8 mouse cellular contexts compared by ENCODE assay signal in the genomic region with DNA sequence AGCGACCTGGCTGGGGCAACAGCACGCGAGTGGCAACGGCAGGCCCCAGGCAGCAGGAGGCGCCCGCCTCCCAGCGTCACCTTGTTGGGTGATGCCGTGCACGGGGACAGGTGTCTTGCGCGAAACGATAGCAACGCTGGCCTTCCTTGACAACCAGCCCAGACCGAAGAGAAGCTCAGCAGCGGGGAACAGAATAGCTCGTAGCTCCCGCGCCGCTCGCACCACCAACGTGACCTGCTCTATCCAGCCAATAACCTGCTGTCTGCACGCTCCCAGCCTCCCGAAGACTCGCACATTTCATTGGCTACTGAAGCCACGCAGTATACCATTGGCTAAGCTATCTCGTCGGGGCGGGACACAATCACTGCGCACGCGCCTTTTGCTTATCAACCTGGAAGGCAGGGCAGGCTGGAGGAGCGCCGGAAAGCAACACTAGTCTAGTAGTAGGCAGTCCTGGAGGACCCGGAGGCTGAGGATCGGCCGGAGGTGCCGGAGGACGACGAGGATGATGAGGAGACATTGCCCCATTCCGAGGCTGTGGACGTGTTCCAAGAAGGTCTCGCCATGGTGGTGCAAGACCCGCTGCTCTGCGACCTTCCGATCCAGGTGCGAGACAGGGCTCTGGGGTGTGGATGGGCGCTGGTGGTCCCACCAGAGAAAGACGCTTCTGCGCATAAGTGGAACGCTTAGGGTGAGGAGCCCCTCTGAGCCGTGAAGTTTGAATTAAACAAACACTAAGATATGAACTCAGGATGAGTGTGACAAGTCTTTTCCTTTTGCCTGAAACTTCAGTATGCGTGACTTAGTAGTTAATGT. TPM values are rescaled to one million over a fixed set of nuclear protein-coding genes. Genes with fewer than 3 reads are reported as not detected.
DNase-seq lines count a peak whose midpoint lies in the region; ATAC-seq and TF ChIP-seq lines count a peak whose summit lies in the region.

Gene Snrnp25, plus strand, starts transcription at position 358 of the 816 bp plus-strand sequence.

- peak; percentile 100 for ATAC-seq in forebrain, embryonic 15.5 days (replicated peaks)
- peak; percentile 97 for ATAC-seq in neutrophil, adult 5-6 weeks (ENCODE audit: extremely low read depth, insufficient number of reproducible peaks, low FRiP score, poor library complexity, severe bottlenecking)

- peak; percentile 35; the same call in 1 of the 2 replicates for TF ChIP-seq CTCF in lung, adult 2 months (IDR thresholded peaks at IDR 0.05; ENCODE audit: insufficient read depth, low read length)

- H3K9ac ChIP-seq in forebrain, embryonic 15.5 days (replicated peaks) = peak within 1 kb of the TSS; percentile 72

- no peaks in the 10 kb centered on the region for H3K9me3 ChIP-seq in forebrain, embryonic 15.5 days

- peak within 1 kb of the TSS; percentile 53 for H3K27ac ChIP-seq in forebrain, embryonic 15.5 days (replicated peaks)

- DNase-seq in ES-CJ7 (ENCODE audit: low read depth, low spot score) = peak; percentile 99
- DNase-seq in cerebellum, adult 11 months = peak; percentile 95
- DNase-seq in heart, postnatal 25 days (ENCODE audit: low spot score) = peak; percentile 95
- peak; percentile 92 to 98 for DNase-seq in layer of hippocampus, adult 18-20 months (ENCODE audit: low spot score in 2 of 2)
- DNase-seq in lung, adult 2 months = peak; percentile 90
- peak; percentile 96 to 97 for DNase-seq in thymus, adult 18-20 months

- WGBS in forebrain, embryonic 15.5 days = under 1% methylated on average over 52 of the region's 52 CpGs
- WGBS in lung, adult 2 months = under 1% methylated on average over 52 of the region's 52 CpGs

- TF ChIP-seq POLR2A in lung, adult 2 months (IDR thresholded peaks at IDR 0.05; ENCODE audit: borderline replicate concordance, extremely low read depth, low read depth, low read length) = peak; percentile 57; the same call in 1 of the 2 replicates

- H3K27me3 ChIP-seq in forebrain, embryonic 15.5 days = no peaks in the 10 kb centered on the region

- peak within 1 kb of the TSS; percentile 73 for H3K4me2 ChIP-seq in forebrain, embryonic 15.5 days (replicated peaks)

- peaks cover 11% of the 10 kb centered on the region for H3K4me1 ChIP-seq in forebrain, embryonic 15.5 days
- peaks cover 3% of the 10 kb centered on the region; the same call in 1 of the 2 replicates for H3K4me1 ChIP-seq in lung, adult 2 months (ENCODE audit: control insufficient read depth, insufficient read depth, low read length)

- peaks cover 15% of the 10 kb centered on the region; the same call in 1 of the 2 replicates for H3K36me3 ChIP-seq in forebrain, embryonic 15.5 days

- intact Hi-C loops in heart, postnatal 25 days (cut with DNase I) = loop anchor here (5.0 kb wide), 1 partner anchor 37 kb away; no protein-coding TSS in a partner anchor

- H3K4me3 ChIP-seq in forebrain, embryonic 15.5 days = peak within 1 kb of the TSS; percentile 65
- H3K4me3 ChIP-seq in lung, adult 2 months (replicated peaks; ENCODE audit: extremely low read depth, low read depth, low read length) = peak within 1 kb of the TSS; percentile 66

RNA-seq across cellular contexts. Expression of gene Snrnp25, which starts in this region (rescaled TPM):
- polyA plus RNA-seq in forebrain, embryonic 15.5 days (2015; fragmentation: Nextera tagmentation; extraction: Ambion mirVana) = 51.8 and 54.2 TPM in 2 replicates
- total RNA-seq in heart, postnatal 25 days (2021) = 10 to 100 TPM; 11.1 to 12.4 TPM
- 10 to 100 TPM; 25.0 to 28.1 TPM for total RNA-seq in layer of hippocampus, adult 18-20 months (2021)
- polyA plus RNA-seq in lung, adult 2 months (2012; rRNA removed) = 12.5 and 16.5 TPM in 2 replicates
- 13.7 and 25.4 TPM in 2 replicates for total RNA-seq in neutrophil, adult 5-6 weeks (2017)

Comparison
In these comparisons a context has a peak if more than half of its experiments do, and no peak if none do; other contexts are left out.
1. Peak in every context shown above with its lines: DNase-seq, ATAC-seq, H3K4me3 ChIP-seq and H3K27ac ChIP-seq.